Mouse (Mus musculus) forebrain, embryonic 12.5 days (tissue): ENCODE results near the gene Exoc4. TPM values are rescaled to one million over a fixed set of nuclear protein-coding genes. Genes with fewer than 3 reads are reported as not detected.

Experiments
- ATAC-seq: fragments of 200-750 bp; cut with Nextera tagmentation; 2 replicates; pipeline ENCODE4 v1.8.0; 2017; ENCODE audit warnings: moderate TSS enrichment; ENCODE audit not compliant: low FRiP score
- H3K27ac ChIP-seq: fragments of 300-500 bp; sonication (generic); 2 replicates; pipeline ENCODE4 v1.5.1; 2016; ENCODE audit warnings: mild to moderate bottlenecking
- H3K27me3 ChIP-seq: fragments of 300-500 bp; sonication (generic); 2 replicates; pipeline ENCODE4 v1.6.1; 2016; ENCODE audit warnings: mild to moderate bottlenecking
- H3K36me3 ChIP-seq: fragments of 300-500 bp; sonication (generic); replicated peaks from 2 replicates; pipeline ENCODE4 v1.6.1; 2016; ENCODE audit warnings: mild to moderate bottlenecking
- H3K4me1 ChIP-seq: fragments of 300-500 bp; sonication (generic); 2 replicates; pipeline ENCODE4 v1.6.1; 2016
- H3K4me2 ChIP-seq: fragments of 300-500 bp; sonication (generic); 2 replicates; pipeline ENCODE4 v1.6.1; 2016; ENCODE audit warnings: mild to moderate bottlenecking, moderate library complexity
- H3K4me3 ChIP-seq: fragments of 300-500 bp; sonication (generic); replicated peaks from 2 replicates; pipeline ENCODE4 v1.5.1; 2016; ENCODE audit warnings: mild to moderate bottlenecking
- H3K9ac ChIP-seq: fragments of 300-500 bp; sonication (generic); 2 replicates; pipeline ENCODE4 v1.6.1; 2016; ENCODE audit warnings: mild to moderate bottlenecking
- H3K9me3 ChIP-seq: fragments of 300-500 bp; sonication (generic); 2 replicates; pipeline ENCODE4 v1.6.1; 2016
- WGBS: fragments of 180-500 bp; shearing (Covaris S2); methylation state at CpG from one replicate; pipeline ENCODE4 v1.1.7; 2016; 5-methylcytosine and 5-hydroxymethylcytosine counted together
- polyA plus RNA-seq: library from polyadenylated mRNA; unstranded; fragments of >200 nt; fragmentation: Nextera tagmentation; extraction: Ambion mirVana; gene quantifications from 2 replicates; pipeline ENCODE4 v1.2.1, GENCODE M21; 2016

The Exoc4 gene
- polyA plus RNA-seq, 1 experiment from 2014 or later: 56.8 TPM

DNA sequence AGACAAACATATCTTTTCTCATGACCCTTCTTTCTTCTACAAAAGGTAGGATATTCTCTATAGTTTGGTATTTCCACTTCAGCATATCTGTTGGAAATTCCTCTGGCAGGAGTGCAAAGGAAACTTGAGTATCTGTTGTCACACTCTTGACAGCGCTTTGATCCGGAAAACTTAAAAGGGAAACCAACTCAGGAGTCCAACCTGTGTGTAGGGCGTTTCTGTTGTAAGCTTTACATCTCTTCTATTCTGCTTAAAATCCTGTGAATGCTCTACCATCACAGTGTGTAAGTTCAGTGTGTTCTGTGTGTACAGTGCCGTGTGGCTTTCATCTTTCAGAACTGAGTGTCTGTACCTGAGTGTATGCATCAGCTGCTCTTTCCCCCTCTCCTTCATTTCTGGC is 74.5 kb downstream of the Exoc4 start:
- Histone ChIP-seq H3K27ac (no peak overlapping the region), H3K4me3 (no peak overlapping the region), H3K27me3 (no peaks in the 10 kb centered on the region), H3K4me1 (no peaks in the 10 kb centered on the region), H3K9me3 (no peaks in the 10 kb centered on the region), H3K9ac (no peak overlapping the region), H3K36me3 (no peaks in the 10 kb centered on the region), H3K4me2 (no peak overlapping the region)
- no peak for ATAC-seq
- 94% methylated on average over 4 of the region's 4 CpGs for WGBS

DNA sequence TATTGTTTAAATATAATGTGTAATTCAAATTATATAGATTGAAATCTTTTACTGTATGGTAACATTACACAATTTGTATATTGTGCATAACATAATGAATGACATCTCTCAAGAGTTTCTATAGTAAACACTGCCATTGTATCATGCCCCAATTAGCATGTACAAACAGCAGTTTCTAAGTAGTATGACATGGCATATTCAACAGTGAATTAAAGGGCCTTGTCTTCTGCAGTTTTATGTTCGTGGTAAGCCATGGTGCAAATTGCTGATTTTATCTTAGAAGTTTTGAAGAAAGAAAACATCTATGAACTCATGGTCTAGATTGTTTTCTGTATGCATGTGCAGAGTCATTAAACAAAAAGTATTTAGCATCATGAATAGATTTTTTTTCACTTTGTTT is 79.4 kb downstream of the Exoc4 start:
- no peak for ATAC-seq
- H3K4me1 ChIP-seq: no peaks in the 10 kb centered on the region
- WGBS: 42% methylated on average over 1 of the region's 1 CpGs

DNA sequence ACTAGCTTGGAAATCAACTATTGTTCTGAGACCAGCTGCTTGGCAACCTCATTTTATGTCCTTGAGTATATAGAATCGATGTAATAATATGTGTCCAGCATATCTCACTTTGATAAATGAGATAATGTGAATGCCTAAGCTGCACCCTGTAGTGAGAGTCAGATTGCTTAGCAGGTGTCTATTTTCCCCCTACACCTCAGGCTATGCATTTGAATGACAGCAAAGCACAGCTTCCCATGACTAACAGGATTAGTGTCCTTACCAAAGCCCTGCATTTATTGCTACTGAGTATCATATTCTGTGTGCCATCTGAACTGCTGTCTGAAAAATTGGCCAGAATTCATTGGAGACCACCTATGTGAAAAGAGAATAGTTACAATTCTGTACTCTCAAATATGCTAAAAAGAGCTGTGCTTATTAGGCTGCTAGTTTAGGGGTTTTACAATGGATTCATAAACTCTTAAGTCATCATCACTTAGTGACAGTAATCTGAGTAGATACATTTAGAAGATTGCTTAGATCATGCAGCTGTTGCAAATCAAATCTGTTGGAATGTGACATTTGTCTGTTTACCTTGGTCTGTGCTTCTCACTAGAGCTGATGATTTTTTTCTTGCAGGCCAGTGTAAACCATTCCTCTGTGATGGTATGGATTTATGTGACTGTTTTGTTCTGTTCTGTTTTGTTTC is 98.3 kb downstream of the Exoc4 start:
- Histone ChIP-seq H3K27ac (no peak overlapping the region), H3K4me3 (no peak overlapping the region), H3K9me3 (no peaks in the 10 kb centered on the region), H3K36me3 (no peaks in the 10 kb centered on the region), H3K27me3 (no peaks in the 10 kb centered on the region), H3K4me1 (peaks cover 13% of the 10 kb centered on the region), H3K9ac (no peak overlapping the region), H3K4me2 (no peak overlapping the region)
- ATAC-seq: no peak
- 23% methylated on average over 1 of the region's 1 CpGs for WGBS

More for the DNA sequence above, 79.4 kb downstream of the Exoc4 start:
- no peak overlapping the region for H3K27ac ChIP-seq
- no peaks in the 10 kb centered on the region for H3K36me3 ChIP-seq
- no peaks in the 10 kb centered on the region for H3K9me3 ChIP-seq
- H3K9ac ChIP-seq: no peak overlapping the region
- H3K27me3 ChIP-seq: no peaks in the 10 kb centered on the region
- H3K4me2 ChIP-seq: no peak overlapping the region
- no peak overlapping the region for H3K4me3 ChIP-seq

DNA sequence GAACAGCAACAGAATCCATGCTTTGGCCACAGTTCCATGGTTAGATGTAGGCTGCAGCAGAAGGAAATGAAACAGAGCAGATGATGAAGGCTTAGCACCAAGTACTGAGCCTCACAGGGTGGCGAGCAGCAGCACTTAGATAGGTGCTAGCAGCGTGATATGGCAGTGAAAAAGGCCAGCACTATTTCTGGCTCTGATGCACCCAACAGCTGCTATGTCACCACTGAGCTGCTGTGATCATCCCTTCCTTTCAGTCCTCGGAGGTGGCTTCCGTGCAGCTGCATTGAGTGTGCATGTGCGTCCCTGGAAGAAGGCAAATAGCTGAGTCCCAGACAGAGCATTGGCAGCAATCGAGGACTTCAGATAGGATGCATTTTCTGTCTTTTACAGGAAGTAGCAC is 112.7 kb downstream of the Exoc4 start:
- H3K27ac ChIP-seq: no peak overlapping the region
- WGBS: 89% methylated on average over 6 of the region's 6 CpGs
- no peak overlapping the region for H3K4me2 ChIP-seq
- no peak overlapping the region for H3K9ac ChIP-seq
- H3K4me1 ChIP-seq: no peaks in the 10 kb centered on the region
- no peak for ATAC-seq
- H3K4me3 ChIP-seq: no peak overlapping the region
- no peaks in the 10 kb centered on the region for H3K9me3 ChIP-seq
- no peaks in the 10 kb centered on the region for H3K27me3 ChIP-seq
- peaks cover 3% of the 10 kb centered on the region; the same call in 1 of the 2 replicates for H3K36me3 ChIP-seq

DNA sequence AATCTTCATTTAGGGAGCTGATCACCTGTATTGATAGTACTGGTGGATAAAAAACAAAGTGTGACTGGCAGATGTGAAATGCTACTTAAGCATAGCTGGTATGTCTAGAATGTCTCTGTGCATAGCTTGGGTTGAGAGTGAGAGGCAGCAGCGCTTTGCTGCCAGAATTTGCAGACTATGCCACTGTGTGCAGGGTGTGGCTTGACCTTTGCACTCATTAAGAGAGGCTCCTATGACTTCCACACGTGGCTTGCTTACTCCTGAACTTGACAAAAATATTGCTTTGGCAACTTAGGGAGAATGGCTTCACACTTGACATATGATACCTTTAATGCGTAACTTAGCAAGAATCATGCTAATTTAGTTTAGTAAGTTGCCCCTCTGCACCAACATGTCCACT is 131.6 kb downstream of the Exoc4 start:
- 69% methylated on average over 3 of the region's 3 CpGs for WGBS

DNA sequence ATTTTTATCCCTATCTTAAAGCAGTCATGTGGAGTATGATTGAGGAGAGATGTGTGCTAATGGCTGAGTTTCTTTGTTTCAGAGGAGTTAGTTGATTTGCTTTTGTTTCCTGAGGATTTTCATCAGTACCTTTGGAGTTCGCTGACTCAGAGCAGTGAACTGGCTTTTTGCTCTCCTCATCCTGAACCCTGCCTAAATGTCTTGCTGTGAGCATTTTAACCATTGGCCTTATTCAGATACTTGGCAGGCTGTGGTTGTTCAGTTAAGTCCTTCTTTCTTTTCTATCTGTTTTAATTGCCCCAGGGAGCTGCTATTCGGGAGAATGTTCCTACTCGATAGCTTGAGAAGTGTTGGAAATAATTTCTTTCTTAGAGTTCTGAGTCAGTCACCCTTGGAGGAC is 133.3 kb downstream of the Exoc4 start:
- 25% methylated on average over 3 of the region's 3 CpGs for WGBS
- no peaks in the 10 kb centered on the region for H3K36me3 ChIP-seq
- H3K9ac ChIP-seq: no peak overlapping the region
- no peak overlapping the region for H3K4me2 ChIP-seq
- H3K4me3 ChIP-seq: no peak overlapping the region
- H3K27me3 ChIP-seq: no peaks in the 10 kb centered on the region
- no peak for ATAC-seq
- no peak overlapping the region for H3K27ac ChIP-seq
- no peaks in the 10 kb centered on the region for H3K9me3 ChIP-seq
- H3K4me1 ChIP-seq: no peaks in the 10 kb centered on the region

More for the DNA sequence above, 131.6 kb downstream of the Exoc4 start:
- Histone ChIP-seq H3K9me3 (no peaks in the 10 kb centered on the region), H3K4me1 (no peaks in the 10 kb centered on the region), H3K36me3 (no peaks in the 10 kb centered on the region), H3K9ac (no peak overlapping the region), H3K4me2 (no peak overlapping the region), H3K27me3 (no peaks in the 10 kb centered on the region), H3K4me3 (no peak overlapping the region), H3K27ac (no peak overlapping the region)
- ATAC-seq: no peak

DNA sequence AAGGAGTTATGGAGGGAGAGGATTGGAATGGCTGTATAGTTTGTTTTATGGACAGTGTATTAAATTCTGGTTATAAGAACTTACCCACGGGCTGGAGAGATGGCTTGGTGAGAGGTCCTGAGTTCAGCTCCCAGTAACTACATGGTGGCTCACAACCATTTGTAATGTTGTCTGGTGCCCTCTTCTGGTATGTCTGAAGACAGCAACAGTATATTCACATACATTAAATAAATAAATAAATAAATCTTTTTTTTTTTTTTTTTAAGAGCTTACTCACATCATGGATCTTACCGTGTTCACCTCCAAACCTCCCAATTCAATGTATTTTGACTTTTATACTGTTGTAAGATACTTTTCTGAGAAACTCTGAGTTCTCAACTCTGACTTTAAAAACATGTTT is 143.1 kb downstream of the Exoc4 start:
- Histone ChIP-seq H3K4me2 (no peak overlapping the region), H3K36me3 (no peaks in the 10 kb centered on the region), H3K27ac (no peak overlapping the region), H3K27me3 (no peaks in the 10 kb centered on the region), H3K9ac (no peak overlapping the region), H3K4me1 (no peaks in the 10 kb centered on the region), H3K9me3 (no peaks in the 10 kb centered on the region), H3K4me3 (no peak overlapping the region)
- 86% methylated on average over 2 of the region's 2 CpGs for WGBS
- no peak for ATAC-seq

DNA sequence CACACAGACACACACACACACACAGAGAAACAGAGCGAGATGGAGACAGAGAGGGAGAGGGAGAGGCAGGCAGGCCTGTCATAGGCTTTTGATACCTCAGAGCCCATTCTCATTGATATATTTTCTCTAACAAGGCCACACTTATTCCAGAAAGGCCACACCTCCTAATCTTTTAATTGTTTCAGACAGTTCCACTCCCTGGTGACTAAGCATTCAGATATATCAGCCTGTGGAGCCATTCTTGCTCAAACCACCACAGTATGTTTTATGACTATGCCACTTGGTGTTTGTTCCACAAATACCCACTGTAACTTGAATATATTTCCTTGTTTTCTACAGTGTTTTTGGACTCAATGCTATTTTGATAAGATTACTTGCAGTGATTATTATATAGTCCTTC is 150.6 kb downstream of the Exoc4 start:
- H3K9ac ChIP-seq: no peak overlapping the region
- no peak overlapping the region for H3K27ac ChIP-seq
- H3K9me3 ChIP-seq: no peaks in the 10 kb centered on the region
- no peaks in the 10 kb centered on the region for H3K27me3 ChIP-seq
- no peaks in the 10 kb centered on the region for H3K36me3 ChIP-seq
- WGBS: 71% methylated on average over 1 of the region's 1 CpGs
- ATAC-seq: no peak
- peaks cover 2% of the 10 kb centered on the region for H3K4me1 ChIP-seq
- no peak overlapping the region for H3K4me3 ChIP-seq
- H3K4me2 ChIP-seq: no peak overlapping the region

DNA sequence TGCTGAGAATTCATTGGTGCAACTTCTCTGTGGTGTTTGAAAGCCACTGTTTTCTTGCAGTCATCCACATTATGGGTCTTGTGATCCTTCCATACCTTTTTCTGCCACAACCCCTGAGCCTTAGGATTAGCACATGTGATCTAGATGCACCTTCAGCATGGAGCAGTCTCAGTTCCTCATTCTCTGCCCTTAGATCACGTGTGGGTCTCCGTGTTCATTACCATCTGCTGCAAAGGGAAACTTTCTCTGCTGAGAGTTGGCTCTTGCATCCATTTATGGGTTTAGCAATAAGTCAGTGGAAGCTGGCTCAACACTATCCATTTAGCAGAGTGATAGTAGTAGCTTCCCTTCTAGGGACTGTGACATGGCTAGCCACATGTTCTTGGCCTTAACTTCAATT is 152.3 kb downstream of the Exoc4 start:
- Histone ChIP-seq H3K9ac (no peak overlapping the region), H3K4me3 (no peak overlapping the region), H3K27me3 (no peaks in the 10 kb centered on the region), H3K4me2 (no peak overlapping the region), H3K4me1 (peaks cover 14% of the 10 kb centered on the region), H3K27ac (no peak overlapping the region), H3K9me3 (no peaks in the 10 kb centered on the region), H3K36me3 (no peaks in the 10 kb centered on the region)
- WGBS: 96% methylated on average over 2 of the region's 2 CpGs
- ATAC-seq: no peak

DNA sequence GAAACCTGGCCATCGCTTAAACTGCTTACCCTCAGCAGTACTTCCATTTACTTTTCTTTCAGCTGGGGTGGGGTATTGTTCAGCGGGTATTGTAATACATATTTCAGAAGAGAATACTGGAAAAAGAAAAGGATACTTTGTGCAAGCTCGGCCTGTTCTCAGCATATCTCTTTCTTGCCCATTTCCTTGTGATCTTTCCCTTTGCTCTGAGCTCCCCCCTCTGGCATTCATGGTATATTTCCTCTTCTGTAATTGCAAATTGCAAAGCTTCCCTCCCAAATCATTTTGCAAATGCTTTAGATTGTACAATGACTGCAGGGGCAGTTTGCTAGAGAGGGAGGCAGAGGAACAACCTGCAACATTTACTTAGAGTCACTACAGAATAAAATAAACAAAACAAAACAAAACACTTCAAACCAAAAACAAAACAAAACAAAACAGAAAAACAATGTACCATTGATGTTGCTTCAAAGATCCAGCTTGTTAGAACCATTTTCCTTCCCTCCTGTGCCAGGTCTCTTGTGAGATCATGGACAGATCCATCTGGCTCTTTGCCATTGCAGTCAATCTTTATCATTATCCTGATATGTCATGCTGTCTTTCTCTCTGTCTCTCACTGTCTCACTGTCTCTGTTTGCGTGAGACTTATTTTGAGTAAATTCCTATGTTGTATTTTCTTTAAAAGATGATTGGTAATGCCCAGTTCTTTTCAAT is 156.8 kb downstream of the Exoc4 start:
- WGBS: 32% methylated on average over 4 of the region's 4 CpGs
- no peak for ATAC-seq
- Histone ChIP-seq H3K4me2 (no peak overlapping the region), H3K27me3 (no peaks in the 10 kb centered on the region), H3K9ac (no peak overlapping the region), H3K27ac (no peak overlapping the region), H3K36me3 (no peaks in the 10 kb centered on the region), H3K4me3 (no peak overlapping the region), H3K9me3 (no peaks in the 10 kb centered on the region), H3K4me1 (peaks cover 14% of the 10 kb centered on the region)

DNA sequence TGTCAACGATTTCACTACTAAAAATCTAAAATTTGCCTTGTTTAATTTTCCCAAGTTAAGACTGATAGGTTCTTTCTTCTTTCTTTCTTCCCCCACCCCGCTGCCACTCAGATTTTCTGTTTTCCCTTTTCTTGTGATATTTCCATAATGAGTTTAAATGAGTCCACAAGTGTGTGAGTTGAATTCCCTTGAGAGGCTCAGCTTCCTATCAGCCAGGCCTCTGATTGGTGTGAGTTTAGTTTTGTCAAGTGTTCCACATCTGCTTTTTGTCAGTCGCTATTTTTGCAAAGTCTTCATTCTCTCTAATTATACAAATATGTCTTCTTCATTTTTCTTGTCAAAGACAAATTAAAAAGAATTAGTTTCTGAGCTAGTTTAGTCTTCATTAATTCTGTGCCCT is 160.7 kb downstream of the Exoc4 start:
- Histone ChIP-seq H3K36me3 (no peaks in the 10 kb centered on the region), H3K27me3 (no peaks in the 10 kb centered on the region), H3K9ac (no peak overlapping the region), H3K4me3 (no peak overlapping the region), H3K4me2 (no peak overlapping the region), H3K4me1 (peaks cover 11% of the 10 kb centered on the region), H3K27ac (no peak overlapping the region), H3K9me3 (no peaks in the 10 kb centered on the region)
- ATAC-seq: no peak
- 72% methylated on average over 3 of the region's 3 CpGs for WGBS

DNA sequence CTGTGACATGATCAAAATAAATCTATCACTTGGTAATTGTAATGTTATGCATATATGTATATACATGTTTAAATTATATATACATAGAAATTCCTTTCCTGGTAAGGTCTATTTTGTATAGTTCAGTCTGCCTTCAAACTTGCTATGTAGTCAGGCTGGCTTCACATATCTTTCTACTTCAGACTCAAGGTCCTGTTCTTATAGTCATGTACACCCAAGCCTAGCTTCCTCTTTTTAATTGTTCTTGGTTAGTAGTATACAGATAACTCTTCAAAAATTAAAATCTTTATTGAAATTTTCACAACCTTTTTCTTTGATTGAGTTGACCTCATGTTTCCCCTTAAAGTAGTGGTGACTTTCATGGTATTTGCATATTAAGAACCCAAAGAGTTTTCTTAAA is 176.1 kb downstream of the Exoc4 start:
- Histone ChIP-seq H3K27ac (no peak overlapping the region), H3K9ac (no peak overlapping the region), H3K4me3 (no peak overlapping the region), H3K9me3 (no peaks in the 10 kb centered on the region), H3K36me3 (no peaks in the 10 kb centered on the region), H3K4me2 (no peak overlapping the region), H3K4me1 (no peaks in the 10 kb centered on the region), H3K27me3 (no peaks in the 10 kb centered on the region)
- no peak for ATAC-seq

DNA sequence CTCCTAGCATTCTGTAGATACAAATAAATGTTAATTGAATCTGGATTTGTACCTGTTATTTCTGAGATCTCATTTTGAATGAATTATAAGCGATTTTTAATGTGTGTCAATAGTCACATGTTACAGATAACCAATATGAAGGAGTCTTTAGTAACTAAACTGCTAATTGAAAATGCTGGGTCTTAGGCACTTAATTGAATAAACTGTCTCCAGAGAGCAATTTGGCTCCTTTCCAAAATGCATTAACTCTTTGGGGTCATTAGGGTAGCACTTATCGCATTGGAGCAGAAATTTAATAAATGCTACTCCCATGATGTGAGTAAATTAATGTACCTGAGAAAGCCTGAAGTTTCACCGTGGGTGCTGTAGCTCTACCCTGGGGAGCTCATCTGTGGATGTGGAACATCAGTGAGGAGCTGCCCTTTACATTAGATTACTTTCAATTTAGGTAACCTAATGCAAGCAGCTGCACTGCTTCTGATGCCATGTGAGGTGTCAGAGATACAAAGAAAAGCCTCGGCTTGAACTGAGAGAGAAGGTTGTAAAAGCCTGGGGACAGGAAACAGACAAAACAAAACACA is 182.4 kb downstream of the Exoc4 start:
- H3K27ac ChIP-seq: peak overlapping the region; percentile 31; the same call in 1 of the 2 replicates
- WGBS: 38% methylated on average over 4 of the region's 4 CpGs
- no peaks in the 10 kb centered on the region for H3K36me3 ChIP-seq
- H3K4me2 ChIP-seq: no peak overlapping the region
- no peak overlapping the region for H3K4me3 ChIP-seq
- ATAC-seq: no peak; the same call in 1 of the 2 replicates
- H3K4me1 ChIP-seq: peaks cover 5% of the 10 kb centered on the region
- no peaks in the 10 kb centered on the region for H3K9me3 ChIP-seq
- H3K27me3 ChIP-seq: no peaks in the 10 kb centered on the region
- H3K9ac ChIP-seq: no peak overlapping the region
